Mouse (Mus musculus) B cell, adult 2 months (primary cell): ENCODE measurements around the gene Gipc2.
A peak's percentile ranks its signal among the peaks of the same experiment; 100 is the strongest.

Experiments used
- DNase-seq, 2 experiments: peaks; one replicate each; pipeline ENCODE4 v3.0.0; 2022

The Gipc2 gene

GRCm38 (mm10) chr3:152189306-152189705, 23.3 kb upstream of the Gipc2 start:
- DNase-seq, result no peak

GRCm38 (mm10) chr3:152186106-152186505, 20.1 kb upstream of the Gipc2 start:
- no peak for DNase-seq

GRCm38 (mm10) chr3:152183522-152183921, 17.5 kb upstream of the Gipc2 start:
- no peak for DNase-seq

- DNase-seq, result no peak
These were observed 14.6 kb upstream of the Gipc2 start for GRCm38 (mm10) chr3:152180624-152181023.

- DNase-seq, result no peak
These were observed 13.3 kb upstream of the Gipc2 start for GRCm38 (mm10) chr3:152179285-152179684.

GRCm38 (mm10) chr3:152178816-152179215, 12.8 kb upstream of the Gipc2 start:
- DNase-seq, result no peak

- DNase-seq, result no peak
These were observed 6.4 kb upstream of the Gipc2 start for GRCm38 (mm10) chr3:152172322-152172935.

- DNase-seq, result no peak
These were observed 5.8 kb upstream of the Gipc2 start for GRCm38 (mm10) chr3:152171862-152172261.

- no peak for DNase-seq
These were observed 5.2 kb upstream of the Gipc2 start for GRCm38 (mm10) chr3:152171236-152171635.

GRCm38 (mm10) chr3:152170407-152170806, 4.4 kb upstream of the Gipc2 start:
- no peak for DNase-seq

GRCm38 (mm10) chr3:152168007-152168406, 2.0 kb upstream of the Gipc2 start:
- DNase-seq, result no peak

- DNase-seq, result no peak
These were observed 845 bp upstream of the Gipc2 start for GRCm38 (mm10) chr3:152166699-152167451.

GRCm38 (mm10) chr3:152165351-152166098, 505 bp downstream of the Gipc2 start:
- peak; percentile 4 to 15 for DNase-seq

GRCm38 (mm10) chr3:152165014-152165350, 1.0 kb downstream of the Gipc2 start:
- no peak for DNase-seq

- no peak for DNase-seq
These were observed 2.7 kb downstream of the Gipc2 start for GRCm38 (mm10) chr3:152163320-152163719.

GRCm38 (mm10) chr3:152160607-152161006, 5.4 kb downstream of the Gipc2 start:
- DNase-seq, result no peak

GRCm38 (mm10) chr3:152159321-152159720, 6.7 kb downstream of the Gipc2 start:
- no peak for DNase-seq

- no peak for DNase-seq
These were observed 7.4 kb downstream of the Gipc2 start for GRCm38 (mm10) chr3:152158344-152159291.

- DNase-seq, result no peak
These were observed 9.1 kb downstream of the Gipc2 start for GRCm38 (mm10) chr3:152156816-152157496.

- DNase-seq, result no peak
These were observed 10.6 kb downstream of the Gipc2 start for GRCm38 (mm10) chr3:152155296-152155948.

- DNase-seq, result no peak
These were observed 11.9 kb downstream of the Gipc2 start for GRCm38 (mm10) chr3:152154095-152154494.

GRCm38 (mm10) chr3:152153152-152153551, 12.9 kb downstream of the Gipc2 start:
- DNase-seq, result no peak
